Mouse (Mus musculus): ENCODE measurements around the gene R3hdm2. TPM values are rescaled to one million over a fixed set of nuclear protein-coding genes. Genes with fewer than 3 reads are reported as not detected.

R3hdm2 gene
- polyA plus RNA-seq, 3 experiments from 2014 or later, result 11.8 to 17.6 (median 12.0) TPM

Other genes starting within 250 kb of the R3hdm2 start
- gene B4galnt1, start 215.1 kb upstream of the R3hdm2 start, polyA plus RNA-seq (2017; shearing (Covaris generic)), result 100 to 1,000 TPM; 181 to 204 (median 188) TPM
- 1 to 10 TPM; 3.2 to 4.3 (median 3.2) TPM for gene Slc26a10, start 199.7 kb upstream of the R3hdm2 start, polyA plus RNA-seq (2017; shearing (Covaris generic))
- gene Arhgef25, start 190.2 kb upstream of the R3hdm2 start, polyA plus RNA-seq (2017; shearing (Covaris generic)), result under 1 TPM in 1 of 3 experiments, not detected in 2; 0.20 TPM
- gene Dtx3, start 184.6 kb upstream of the R3hdm2 start, polyA plus RNA-seq (2017; shearing (Covaris generic)), result 10 to 100 TPM; 35.2 to 56.0 (median 47.0) TPM
- gene Pip4k2c, start 168.7 kb upstream of the R3hdm2 start, polyA plus RNA-seq (2017; shearing (Covaris generic)), result 10 to 100 TPM; 25.7 to 32.1 (median 26.0) TPM
- gene Kif5a, start 117.0 kb upstream of the R3hdm2 start, polyA plus RNA-seq (2017; shearing (Covaris generic)), result under 1 TPM in 2 of 3 experiments, not detected in 1; 0.16 to 0.19 TPM
- gene Dctn2, start 114.0 kb upstream of the R3hdm2 start, polyA plus RNA-seq (2017; shearing (Covaris generic)), result 10 to 100 TPM; 54.0 to 61.1 (median 56.9) TPM
- 10 to 100 TPM in 1 of 3 experiments, 1 to 10 TPM in 2; 4.0 to 11.8 (median 6.4) TPM for gene Mbd6, start 91.3 kb upstream of the R3hdm2 start, polyA plus RNA-seq (2017; shearing (Covaris generic))
- gene Mars, start 68.5 kb upstream of the R3hdm2 start, polyA plus RNA-seq (2017; shearing (Covaris generic)), result 10 to 100 TPM; 20.7 to 28.9 (median 21.3) TPM
- gene Arhgap9, start 58.4 kb upstream of the R3hdm2 start, polyA plus RNA-seq (2017; shearing (Covaris generic)), result 100 to 1,000 TPM in 2 of 3 experiments, 10 to 100 TPM in 1; 91.9 to 112 (median 108) TPM
- under 1 TPM in 2 of 3 experiments, not detected in 1; 0.49 to 0.56 TPM for gene Gli1, start 38.4 kb upstream of the R3hdm2 start, polyA plus RNA-seq (2017; shearing (Covaris generic))
- gene Inhbe, start 25.9 kb upstream of the R3hdm2 start, polyA plus RNA-seq (2017; shearing (Covaris generic)), result not detected
- gene Inhbc, start 9.9 kb upstream of the R3hdm2 start, polyA plus RNA-seq (2017; shearing (Covaris generic)), result not detected
- under 1 TPM in 1 of 3 experiments, not detected in 2; 0.35 TPM for gene Stac3, start 121.4 kb downstream of the R3hdm2 start, polyA plus RNA-seq (2017; shearing (Covaris generic))
- not detected for gene Ndufa4l2, start 134.6 kb downstream of the R3hdm2 start, polyA plus RNA-seq (2017; shearing (Covaris generic))
- 10 to 100 TPM; 38.2 to 43.2 (median 42.9) TPM for gene Shmt2, start 142.1 kb downstream of the R3hdm2 start, polyA plus RNA-seq (2017; shearing (Covaris generic))
- gene Nxph4, start 154.2 kb downstream of the R3hdm2 start, polyA plus RNA-seq (2017; shearing (Covaris generic)), result not detected
- 1 to 10 TPM in 1 of 3 experiments, under 1 TPM in 1, not detected in 1; 0.04 to 1.4 TPM for gene Lrp1, start 240.8 kb downstream of the R3hdm2 start, polyA plus RNA-seq (2017; shearing (Covaris generic))

Measured in inflammation-experienced regulatory T-cells, adult 6 months (primary cell).